Mouse (Mus musculus) lung, postnatal 0 days (tissue): Measurements from ENCODE around the gene Mettl7a3.
"Not testable (repeated sequence)": the region's sequence is repeated elsewhere in the genome, so short reads cannot be mapped to it uniquely, and the experiment has no call there.

ENCODE experiments used
- CTCF ChIP-seq: IDR thresholded peaks from 2 replicates; pipeline ENCODE4 v1.5.1; 2016; ENCODE audit warnings: antibody characterized with exemption, mild to moderate bottlenecking
- EP300 ChIP-seq: IDR thresholded peaks from 2 replicates; pipeline ENCODE4 v1.6.1; 2016; ENCODE audit warnings: antibody characterized with exemption, mild to moderate bottlenecking, control low read depth

GRCm38 (mm10) chr15:100377847-100378505 is 43.2 kb downstream of the Mettl7a3 start:
- peak; percentile 34 for TF ChIP-seq CTCF
- not testable (repeated sequence) for TF ChIP-seq EP300
